Mouse (Mus musculus) lung, postnatal 0 days (tissue): ENCODE data around the gene Gfpt2. TPM values are rescaled to one million over a fixed set of nuclear protein-coding genes. Genes with fewer than 3 reads are reported as not detected.

Experiments
- ATAC-seq: fragments of 200-750 bp; cut with Nextera tagmentation; 2 replicates; pipeline ENCODE4 v1.8.0; 2017; ENCODE audit warnings: moderate library complexity
- DNase-seq: peaks from one replicate; pipeline ENCODE4 v3.0.0-alpha.2; 2016; ENCODE audit warnings: low spot score
- H3K27ac ChIP-seq: fragments of 300-500 bp; sonication (generic); 2 replicates; pipeline ENCODE4 v1.5.1; 2014; ENCODE audit warnings: antibody characterized with exemption, mild to moderate bottlenecking, low read length, mixed read lengths
- H3K27me3 ChIP-seq: fragments of 300-500 bp; sonication (generic); replicated peaks from 2 replicates; pipeline ENCODE4 v1.6.1; 2014; ENCODE audit warnings: low read length, mixed read lengths; ENCODE audit not compliant: insufficient read depth
- H3K36me3 ChIP-seq: fragments of 300-500 bp; sonication (generic); 2 replicates; pipeline ENCODE4 v1.6.1; 2014; ENCODE audit warnings: low read length, mixed read lengths; ENCODE audit not compliant: insufficient read depth
- H3K4me1 ChIP-seq: fragments of 300-500 bp; sonication (generic); 2 replicates; pipeline ENCODE4 v1.6.1; 2014; ENCODE audit warnings: antibody characterized with exemption, low read depth, low read length, mixed read lengths; ENCODE audit not compliant: insufficient read depth
- H3K4me2 ChIP-seq: fragments of 300-500 bp; sonication (generic); replicated peaks from 2 replicates; pipeline ENCODE4 v1.6.1; 2014; ENCODE audit warnings: low read depth, mild to moderate bottlenecking, low read length, moderate library complexity, mixed read lengths
- H3K4me3 ChIP-seq: fragments of 300-500 bp; sonication (generic); 2 replicates; pipeline ENCODE4 v1.5.1; 2014; ENCODE audit warnings: low read depth, low read length
- H3K9ac ChIP-seq: fragments of 300-500 bp; sonication (generic); replicated peaks from 2 replicates; pipeline ENCODE4 v1.6.1; 2014; ENCODE audit warnings: low read depth, mild to moderate bottlenecking
- H3K9me3 ChIP-seq: fragments of 300-500 bp; sonication (generic); 2 replicates; pipeline ENCODE4 v1.6.1; 2016; ENCODE audit warnings: low read length, mixed read lengths
- CTCF ChIP-seq: IDR thresholded peaks from 2 replicates; pipeline ENCODE4 v1.5.1; 2016; ENCODE audit warnings: antibody characterized with exemption, mild to moderate bottlenecking
- EP300 ChIP-seq: IDR thresholded peaks from 2 replicates; pipeline ENCODE4 v1.6.1; 2016; ENCODE audit warnings: antibody characterized with exemption, mild to moderate bottlenecking, control low read depth
- WGBS: fragments of 180-500 bp; shearing (Covaris S2); extraction: QIAGEN DNeasy Blood & Tissue Kit; methylation state at CpG from one replicate; pipeline ENCODE4 v1.1.7; 2014; 5-methylcytosine and 5-hydroxymethylcytosine counted together
- polyA plus RNA-seq: library from polyadenylated mRNA; unstranded; fragments of >200 nt; fragmentation: Nextera tagmentation; extraction: Ambion mirVana; gene quantifications from 2 replicates; pipeline ENCODE4 v1.2.1, GENCODE M21; 2015

The Gfpt2 gene
- polyA plus RNA-seq, 1 experiment from 2014 or later: 4.5 TPM

DNA sequence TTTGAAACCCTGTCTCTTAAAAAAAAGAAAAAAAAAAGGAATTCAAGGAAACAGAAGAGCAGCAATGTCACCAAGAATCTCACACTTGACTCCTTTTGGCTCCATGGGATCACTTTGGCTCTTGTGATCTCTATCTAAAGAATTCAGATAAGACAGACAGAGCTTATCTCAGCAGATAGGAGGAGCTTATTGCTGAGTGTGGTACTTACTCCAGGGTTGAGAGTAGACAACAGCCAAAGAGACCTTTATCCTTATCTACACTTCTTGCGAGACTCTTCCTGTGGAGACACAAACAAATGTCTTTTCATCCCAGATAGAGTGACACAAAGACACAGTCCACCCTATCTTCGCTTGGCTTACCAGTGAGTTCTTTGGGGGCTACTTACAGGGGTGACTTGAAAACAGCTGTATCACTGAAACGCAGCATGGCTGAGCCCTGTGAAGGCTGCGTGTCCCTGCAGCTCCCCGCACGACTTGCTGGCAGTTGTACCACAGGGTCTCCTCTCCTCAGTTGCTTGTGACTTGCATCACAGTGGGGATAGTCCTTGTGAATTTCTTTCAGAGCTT lies 12.1 kb upstream of the Gfpt2 start:
- H3K27me3 ChIP-seq: no peaks in the 10 kb centered on the region
- no peak overlapping the region for H3K4me3 ChIP-seq
- DNase-seq: no peak
- H3K4me1 ChIP-seq: no peaks in the 10 kb centered on the region
- TF ChIP-seq EP300 (no peak), CTCF (no peak)
- no peak overlapping the region for H3K9ac ChIP-seq
- no peaks in the 10 kb centered on the region for H3K36me3 ChIP-seq
- WGBS: 21% methylated on average over 6 of the region's 6 CpGs
- H3K27ac ChIP-seq: no peak overlapping the region
- no peaks in the 10 kb centered on the region for H3K9me3 ChIP-seq
- no peak overlapping the region for H3K4me2 ChIP-seq
- ATAC-seq: no peak

DNA sequence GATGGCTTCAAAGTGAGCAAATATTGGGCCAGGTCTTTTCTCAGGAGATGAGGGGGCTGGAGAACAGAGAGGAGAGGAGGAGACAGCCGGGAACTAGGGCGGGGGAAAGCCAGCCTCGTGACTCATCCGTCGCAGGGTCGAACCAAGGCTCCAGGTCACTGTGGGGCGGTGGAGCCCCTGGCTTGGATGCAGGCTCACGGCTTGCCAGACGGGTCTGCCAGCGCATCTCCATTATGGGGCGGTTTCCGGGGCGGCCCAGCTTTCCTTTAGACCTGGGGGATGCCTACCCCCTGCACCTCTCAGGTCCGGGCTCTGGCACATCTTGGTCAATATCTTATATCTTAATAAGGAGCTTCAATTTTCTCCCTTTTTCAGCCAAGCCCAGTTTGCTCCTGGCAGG lies 847 bp upstream of the Gfpt2 start:
- peaks cover 6% of the 10 kb centered on the region; the same call in 1 of the 2 replicates for H3K4me1 ChIP-seq
- peak; percentile 19 for DNase-seq
- no peak overlapping the region for H3K9ac ChIP-seq
- WGBS: 13% methylated on average over 14 of the region's 14 CpGs
- H3K36me3 ChIP-seq: no peaks in the 10 kb centered on the region
- H3K27ac ChIP-seq: no peak overlapping the region
- no peak overlapping the region for H3K4me2 ChIP-seq
- peak; percentile 22 for ATAC-seq
- H3K4me3 ChIP-seq: no peak overlapping the region
- no peak for TF ChIP-seq EP300
- no peak for TF ChIP-seq CTCF
- H3K27me3 ChIP-seq: no peaks in the 10 kb centered on the region
- H3K9me3 ChIP-seq: no peaks in the 10 kb centered on the region; the same call in 1 of the 2 replicates

DNA sequence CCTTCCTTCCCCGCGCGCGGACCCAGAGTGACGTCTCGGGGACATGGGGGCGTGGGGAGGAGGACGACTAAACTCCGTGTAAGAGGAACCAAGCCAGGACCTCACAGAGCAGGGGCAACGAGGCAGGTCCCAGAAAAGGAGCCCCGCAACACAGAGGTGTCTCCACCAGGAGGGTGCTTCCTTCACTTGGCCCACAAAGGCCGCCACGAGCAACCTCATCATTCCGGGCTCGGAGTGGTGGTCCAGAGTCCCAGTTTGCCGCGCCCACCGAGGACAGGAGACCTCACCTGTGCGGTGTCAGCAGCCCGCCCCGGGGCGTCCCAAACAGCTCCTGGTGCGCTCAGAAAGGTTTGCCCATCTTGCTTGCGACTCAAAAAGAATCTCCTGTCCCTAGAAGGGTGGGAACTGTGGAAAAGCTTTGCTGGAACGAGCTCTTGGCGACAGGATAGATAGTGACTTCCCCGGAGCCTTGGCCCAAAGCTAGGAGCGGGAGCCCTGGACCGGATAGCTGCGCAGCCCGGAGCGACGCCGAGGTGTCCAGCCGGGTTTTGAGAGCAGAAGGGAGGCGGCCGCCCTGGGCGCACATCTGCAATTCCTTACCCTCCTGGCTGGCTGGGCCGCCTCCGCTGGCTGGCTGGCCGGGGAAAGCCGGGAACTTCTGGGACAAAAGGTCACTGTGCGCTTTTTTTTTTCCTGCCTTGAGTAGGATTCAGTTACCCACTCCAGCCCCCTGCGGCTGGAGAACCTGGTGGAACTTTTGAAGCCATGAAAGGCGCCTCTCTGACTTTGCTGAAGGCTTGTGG lies 565 bp downstream of the Gfpt2 start:
- H3K27ac ChIP-seq: no peak overlapping the region
- H3K9me3 ChIP-seq: no peaks in the 10 kb centered on the region; the same call in 1 of the 2 replicates
- ATAC-seq (peak; percentile 37), DNase-seq (peak; percentile 34)
- no peaks in the 10 kb centered on the region for H3K36me3 ChIP-seq
- TF ChIP-seq CTCF (no peak), EP300 (no peak)
- peak overlapping the region; percentile 43 for H3K9ac ChIP-seq
- H3K4me1 ChIP-seq: peaks cover 6% of the 10 kb centered on the region; the same call in 1 of the 2 replicates
- WGBS: 2% methylated on average over 42 of the region's 45 CpGs
- H3K27me3 ChIP-seq: no peaks in the 10 kb centered on the region
- peak overlapping the region; percentile 88 for H3K4me2 ChIP-seq
- H3K4me3 ChIP-seq: peak overlapping the region; percentile 46

GRCm38 (mm10) chr11:49798931-49799330 lies 5.0 kb downstream of the Gfpt2 start:
- no peak for DNase-seq
- no peak overlapping the region for H3K9ac ChIP-seq

DNA sequence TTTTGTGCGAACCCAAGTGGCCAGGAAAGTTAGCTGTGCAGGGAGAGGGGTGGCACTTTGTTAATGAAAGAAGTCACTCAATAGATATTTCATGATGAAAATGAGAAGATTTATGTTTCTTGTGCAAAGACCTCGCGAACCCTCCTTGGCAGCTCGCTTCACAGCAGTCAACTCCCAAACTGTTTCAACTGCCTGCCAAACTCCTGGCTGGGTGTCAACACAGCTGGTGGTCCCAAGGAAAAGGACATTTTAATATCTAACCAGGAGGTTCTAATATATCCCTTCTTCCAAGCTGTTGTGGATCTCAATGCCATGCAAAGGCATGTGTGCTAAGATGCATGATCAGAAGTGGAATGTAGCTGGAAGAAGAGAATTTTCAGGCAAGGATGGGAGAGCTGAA lies 7.5 kb downstream of the Gfpt2 start:
- Histone ChIP-seq H3K27ac (no peak overlapping the region), H3K9me3 (no peaks in the 10 kb centered on the region), H3K4me1 (no peaks in the 10 kb centered on the region), H3K36me3 (no peaks in the 10 kb centered on the region), H3K4me3 (no peak overlapping the region), H3K4me2 (no peak overlapping the region), H3K9ac (no peak overlapping the region), H3K27me3 (no peaks in the 10 kb centered on the region)
- no peak for TF ChIP-seq CTCF
- no peak for TF ChIP-seq EP300
- DNase-seq (peak; percentile 7), ATAC-seq (no peak)
- 58% methylated on average over 4 of the region's 4 CpGs for WGBS

More at GRCm38 (mm10) chr11:49798931-49799330, 5.0 kb downstream of the Gfpt2 start:
- no peaks in the 10 kb centered on the region for H3K9me3 ChIP-seq
- no peak overlapping the region for H3K4me3 ChIP-seq
- H3K27me3 ChIP-seq: no peaks in the 10 kb centered on the region
- no peak overlapping the region for H3K27ac ChIP-seq
- TF ChIP-seq EP300 (no peak), CTCF (no peak)
- H3K4me1 ChIP-seq: peaks cover 4% of the 10 kb centered on the region; the same call in 1 of the 2 replicates
- WGBS: 88% methylated on average over 6 of the region's 6 CpGs
- ATAC-seq: no peak
- H3K36me3 ChIP-seq: no peaks in the 10 kb centered on the region
- H3K4me2 ChIP-seq: no peak overlapping the region

- H3K4me3 ChIP-seq: no peak overlapping the region
- no peaks in the 10 kb centered on the region for H3K27me3 ChIP-seq
- no peak overlapping the region for H3K27ac ChIP-seq
- WGBS: 93% methylated on average over 4 of the region's 4 CpGs
- DNase-seq (no peak), ATAC-seq (no peak)
- H3K36me3 ChIP-seq: no peaks in the 10 kb centered on the region
- H3K4me1 ChIP-seq: no peaks in the 10 kb centered on the region
- no peaks in the 10 kb centered on the region for H3K9me3 ChIP-seq
- no peak overlapping the region for H3K4me2 ChIP-seq
- no peak overlapping the region for H3K9ac ChIP-seq
- no peak for TF ChIP-seq EP300
- no peak for TF ChIP-seq CTCF
Measured at GRCm38 (mm10) chr11:49803801-49804200, 9.8 kb downstream of the Gfpt2 start.
